Mouse (Mus musculus): Measurements from ENCODE around the gene Mfsd2a.

Gene Mfsd2a

DNA sequence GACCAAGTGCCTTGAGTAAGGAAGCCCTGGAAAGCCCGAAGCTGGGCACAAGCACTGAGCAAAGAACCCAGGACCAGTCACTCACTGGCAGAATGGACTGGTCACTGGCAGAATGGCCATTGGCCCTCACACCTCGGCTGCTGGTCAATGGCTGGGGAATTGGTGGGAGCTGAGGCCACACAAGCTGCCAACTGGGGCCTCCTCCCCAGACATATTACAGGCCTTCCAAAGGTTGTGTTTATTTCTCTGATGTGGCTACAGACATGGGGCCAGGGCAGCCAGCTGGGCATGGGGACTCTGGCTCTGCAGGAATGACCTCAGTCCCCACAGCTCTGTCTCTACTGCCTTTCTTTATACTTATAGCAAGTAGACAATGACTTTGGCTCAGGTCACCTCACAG lies 17.9 kb upstream of the Mfsd2a start:
- no peak for DNase-seq (ENCODE audit: low spot score)

DNA sequence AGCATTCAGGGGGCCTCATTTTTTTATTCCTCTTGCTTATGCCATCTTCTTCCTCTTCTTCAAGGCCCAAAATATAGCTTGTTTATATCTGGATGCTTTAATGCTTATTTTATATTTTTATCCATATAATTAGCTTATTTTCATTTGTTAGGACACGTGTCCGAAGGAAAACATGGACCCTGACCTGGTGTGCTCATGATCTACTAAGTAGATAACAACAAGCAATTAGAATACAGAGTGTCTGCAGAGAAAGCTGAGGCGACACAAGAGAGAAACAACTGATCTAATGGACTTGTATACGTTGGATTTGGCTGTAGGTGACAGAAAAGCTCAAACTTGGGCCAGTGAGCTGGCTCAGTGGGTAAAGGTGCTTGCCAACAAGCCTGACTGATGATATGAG lies 15.9 kb upstream of the Mfsd2a start:
- DNase-seq (ENCODE audit: low spot score) = no peak

DNA sequence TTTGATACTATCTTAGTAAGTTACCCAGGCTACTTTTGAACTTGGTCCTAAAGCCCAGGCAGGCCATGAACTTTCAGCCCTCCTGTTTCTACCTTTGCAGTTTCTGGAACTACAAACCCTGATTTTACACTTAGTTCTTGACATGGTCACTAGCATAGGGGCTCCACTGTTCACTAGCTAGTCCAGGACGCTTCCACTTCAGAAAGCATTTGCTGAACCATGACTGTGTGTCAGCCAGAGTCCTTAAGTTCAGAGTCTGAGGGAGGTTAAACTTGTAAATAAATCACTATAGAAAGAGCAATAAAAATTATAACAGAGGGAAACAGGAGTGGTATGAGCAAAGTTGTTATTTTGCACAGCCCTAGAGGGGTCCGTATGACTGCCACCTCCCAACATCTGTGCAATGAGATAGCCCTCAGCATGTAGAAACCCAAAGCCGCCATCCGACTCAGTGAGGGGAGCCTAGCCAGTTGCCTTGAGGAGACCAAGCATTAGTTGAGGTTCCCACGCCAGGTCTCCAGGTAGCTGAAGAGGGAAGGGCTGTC lies 14.1 kb upstream of the Mfsd2a start:
- DNase-seq (ENCODE audit: low spot score) = no peak

DNA sequence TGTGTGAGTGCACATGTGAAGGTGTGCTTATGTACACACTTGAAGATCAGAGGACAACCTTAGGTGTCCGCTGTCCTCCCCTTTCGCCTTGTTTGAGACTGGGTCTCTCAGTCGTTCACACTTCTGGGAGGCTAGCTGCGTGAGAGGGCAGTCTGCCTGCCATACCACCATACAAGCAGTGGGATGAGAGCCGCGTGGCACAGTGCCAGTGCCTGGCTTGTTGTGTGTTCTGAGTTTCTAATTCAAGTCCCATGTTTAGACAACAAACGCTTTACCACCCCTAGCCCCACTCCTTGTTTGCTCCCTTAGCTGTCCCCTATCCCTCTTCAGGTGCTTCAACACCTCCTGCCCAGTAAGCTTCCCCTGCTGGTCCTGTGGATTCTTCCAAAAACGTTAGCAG lies 11.1 kb upstream of the Mfsd2a start:
- no peak for DNase-seq (ENCODE audit: low spot score)

DNA sequence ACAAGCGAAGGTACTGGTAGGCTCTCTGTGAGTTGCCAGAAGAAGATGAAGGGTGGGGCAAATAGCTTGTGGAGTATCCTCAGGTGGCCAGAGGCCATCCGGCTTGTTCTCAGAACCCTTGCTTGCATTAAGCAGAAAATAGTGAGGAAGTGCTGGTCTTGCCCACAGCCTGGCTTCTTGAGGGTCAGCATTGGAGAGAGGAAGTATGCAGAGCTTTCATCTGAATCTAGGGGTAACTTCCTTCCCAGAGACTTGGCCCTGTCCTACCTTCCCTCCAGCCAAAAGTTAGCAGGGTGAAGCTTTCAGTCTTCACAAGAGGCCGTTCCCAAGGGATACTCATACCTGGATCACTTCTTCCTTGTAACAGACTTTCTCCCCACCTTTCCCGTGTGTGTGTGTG lies 10.7 kb upstream of the Mfsd2a start:
- DNase-seq (ENCODE audit: low spot score) = no peak

DNA sequence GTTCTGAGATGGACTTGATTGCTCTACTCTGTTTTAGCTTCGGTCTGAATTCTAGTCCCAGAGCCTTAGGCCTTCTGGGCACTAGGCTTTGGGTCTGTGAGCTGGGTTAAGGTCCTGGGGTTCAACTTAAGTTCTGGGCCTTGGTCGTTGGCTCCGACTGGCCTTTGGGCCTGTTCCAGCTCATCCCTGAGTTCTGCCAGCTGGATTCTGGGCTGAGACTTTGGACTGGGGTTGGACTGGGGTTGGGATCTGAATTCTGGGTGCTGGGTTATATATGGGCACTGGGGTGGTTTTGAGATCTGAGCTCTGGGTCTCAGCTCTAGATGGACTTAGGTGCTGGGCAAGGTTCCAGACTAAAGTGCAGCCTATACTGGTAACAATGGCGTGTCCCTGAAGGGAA lies 10.2 kb upstream of the Mfsd2a start:
- DNase-seq (ENCODE audit: low spot score) = no peak

DNA sequence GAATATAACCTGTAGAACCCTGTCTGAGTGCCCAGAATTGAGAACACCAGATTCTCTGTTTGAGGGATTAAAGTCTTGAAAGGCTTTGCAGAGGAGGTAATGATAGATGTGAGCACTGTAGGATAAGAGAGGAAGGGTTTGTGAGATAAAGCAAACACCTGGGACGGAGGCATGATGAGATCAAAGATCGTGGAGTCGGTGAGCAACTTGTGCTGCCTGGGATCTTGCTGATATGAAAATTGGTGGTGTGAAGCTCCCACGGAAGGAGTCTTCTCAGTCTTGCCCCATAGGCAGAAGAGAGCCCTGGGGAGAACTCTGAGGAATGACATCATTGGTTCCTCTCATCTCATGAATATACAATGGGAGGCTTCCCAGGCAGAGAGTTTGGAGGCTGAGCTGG lies 7.1 kb upstream of the Mfsd2a start:
- no peak for DNase-seq (ENCODE audit: low spot score)

DNA sequence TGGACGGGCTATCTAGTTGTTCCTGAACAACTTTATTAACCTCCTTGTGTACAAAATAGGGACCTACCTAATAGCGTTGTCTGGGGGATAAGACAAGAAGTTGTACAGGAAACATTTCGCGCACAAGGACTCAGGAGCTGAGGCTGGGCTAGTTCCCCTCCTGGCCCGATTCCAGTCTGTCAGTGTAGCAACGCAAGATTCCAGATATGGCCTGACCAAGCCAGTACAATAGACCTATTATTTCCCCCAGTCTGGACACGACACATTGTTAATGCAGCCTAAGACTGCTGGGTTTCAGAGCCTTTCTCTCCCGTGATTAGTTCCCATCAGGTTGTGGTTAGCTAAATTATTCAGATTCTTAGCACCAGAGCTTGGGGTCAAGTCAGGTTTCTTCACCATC lies 1.8 kb upstream of the Mfsd2a start:
- DNase-seq (ENCODE audit: low spot score) = peak; percentile 81

DNA sequence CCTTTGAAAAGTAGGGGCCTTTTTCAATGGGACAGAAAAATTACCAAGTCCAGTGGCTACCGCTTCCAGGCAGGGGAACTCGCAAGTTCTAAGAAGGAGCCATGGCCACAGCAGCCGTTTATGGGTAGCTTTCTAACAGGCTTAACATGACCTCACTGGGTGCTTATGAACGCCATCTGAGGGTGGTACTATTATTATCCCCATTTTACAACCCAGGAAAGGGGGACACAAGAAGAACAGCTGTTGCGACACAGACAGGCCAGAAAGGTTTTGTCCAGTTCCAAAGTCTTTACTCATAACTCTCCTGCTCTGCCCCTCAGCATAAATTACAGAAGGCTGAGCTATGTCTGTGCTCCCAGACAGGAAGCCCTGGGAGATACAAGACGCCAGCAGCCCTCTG lies 601 bp upstream of the Mfsd2a start:
- DNase-seq (ENCODE audit: low spot score) = no peak

DNA sequence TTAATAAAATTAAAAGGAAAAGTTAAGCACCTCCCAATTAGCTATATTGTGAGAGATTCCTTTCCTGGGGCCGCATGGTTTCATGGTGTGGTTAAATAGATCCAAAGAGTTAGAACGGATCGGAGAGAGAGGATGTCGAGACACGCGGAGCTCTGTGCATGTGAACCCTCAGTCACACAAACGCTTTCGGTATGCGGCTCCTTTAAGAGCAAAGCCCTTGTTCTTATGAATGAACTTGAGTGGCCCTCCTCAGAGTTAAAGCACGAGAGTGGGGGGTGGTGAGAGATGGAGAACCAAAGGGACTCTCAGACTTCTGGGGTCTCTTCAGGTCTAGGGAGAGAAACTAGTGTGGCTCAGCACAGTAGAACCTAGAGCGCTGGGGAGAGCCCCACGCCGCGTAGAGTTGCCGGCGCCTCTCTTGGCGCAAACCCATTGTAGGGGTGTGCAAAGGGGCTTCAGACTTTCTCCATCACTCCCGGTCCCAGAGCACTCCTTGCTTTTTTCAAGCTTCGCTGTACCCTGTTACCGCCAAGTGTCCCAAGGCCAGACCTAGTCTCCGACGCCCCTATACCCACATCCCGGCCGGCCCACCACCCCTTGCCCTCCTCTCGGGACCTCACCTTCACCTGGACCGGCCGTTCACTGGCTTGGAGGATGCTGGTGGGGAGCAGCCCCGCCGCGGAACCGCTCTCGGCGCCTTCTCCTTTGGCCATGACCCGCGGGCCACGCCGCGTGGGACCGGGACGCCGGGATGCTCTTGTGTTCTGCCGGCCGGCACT lies 478 bp downstream of the Mfsd2a start:
- no peak for DNase-seq (ENCODE audit: low spot score)

DNA sequence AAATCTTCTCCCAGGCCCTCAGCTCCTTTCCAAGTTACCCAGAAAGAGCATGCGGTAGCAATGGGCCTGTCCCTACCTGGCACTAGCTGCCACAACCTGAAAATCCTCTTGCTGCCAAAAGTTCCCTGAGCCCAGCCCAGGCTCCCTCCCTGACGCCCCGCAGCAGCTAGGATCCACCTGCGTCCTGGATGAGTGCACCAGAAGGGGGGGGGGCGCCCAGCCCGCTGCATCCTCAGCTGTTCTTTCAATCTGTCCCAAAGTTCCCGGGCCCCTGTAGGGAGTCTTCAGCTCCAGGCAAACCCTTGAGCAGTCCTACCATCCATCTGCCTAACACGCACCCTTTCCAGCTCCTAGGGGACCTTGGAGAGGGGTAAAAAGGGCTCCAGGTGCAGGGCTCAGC lies 1.2 kb downstream of the Mfsd2a start:
- DNase-seq (ENCODE audit: low spot score) = no peak

DNA sequence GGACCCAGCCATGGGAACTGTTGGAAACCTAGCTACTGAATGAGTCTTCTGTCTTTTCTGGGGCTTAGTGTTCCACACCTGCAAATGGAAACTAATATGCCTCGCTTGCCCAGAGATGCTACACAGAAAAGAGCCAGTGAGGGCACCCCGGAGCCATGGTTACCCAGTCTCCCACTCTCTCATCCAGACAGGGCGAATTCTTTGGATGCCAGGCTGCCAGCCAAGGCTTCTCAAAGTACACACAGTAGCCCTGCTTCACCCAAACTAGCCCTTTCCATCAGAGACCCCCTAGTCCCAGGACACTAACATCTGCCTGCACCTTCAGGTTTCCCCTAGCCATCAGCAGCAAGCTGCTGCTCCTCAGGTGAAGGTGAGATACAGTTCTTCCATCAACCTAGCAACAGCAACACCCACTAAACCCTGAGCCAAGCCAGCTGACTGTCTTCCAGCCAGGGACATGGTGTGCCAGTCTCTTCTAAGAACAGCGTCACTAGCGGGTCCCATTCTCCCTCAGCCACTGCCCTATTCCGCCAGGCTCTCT lies 2.4 kb downstream of the Mfsd2a start:
- no peak for DNase-seq (ENCODE audit: low spot score)

DNA sequence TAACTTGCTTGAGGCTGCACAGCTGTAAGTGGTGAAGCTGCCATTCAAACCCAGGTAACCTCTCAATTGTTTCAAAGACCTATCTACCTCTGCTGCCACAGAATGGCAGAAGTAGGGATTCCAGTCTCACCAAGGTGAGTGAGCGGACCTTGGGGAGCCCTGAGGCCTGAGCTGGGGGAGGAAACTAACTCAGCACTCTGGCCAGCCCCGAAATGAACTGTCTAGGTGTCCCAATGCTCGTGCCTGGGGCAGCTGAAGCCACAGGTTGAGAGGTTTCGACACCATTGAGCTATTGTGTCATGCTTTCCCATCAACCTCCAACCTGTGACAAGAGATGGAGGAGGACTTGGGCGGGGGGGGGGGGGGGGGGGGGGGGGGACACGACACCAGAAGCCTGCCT lies 4.7 kb downstream of the Mfsd2a start:
- DNase-seq (ENCODE audit: low spot score) = no peak

DNA sequence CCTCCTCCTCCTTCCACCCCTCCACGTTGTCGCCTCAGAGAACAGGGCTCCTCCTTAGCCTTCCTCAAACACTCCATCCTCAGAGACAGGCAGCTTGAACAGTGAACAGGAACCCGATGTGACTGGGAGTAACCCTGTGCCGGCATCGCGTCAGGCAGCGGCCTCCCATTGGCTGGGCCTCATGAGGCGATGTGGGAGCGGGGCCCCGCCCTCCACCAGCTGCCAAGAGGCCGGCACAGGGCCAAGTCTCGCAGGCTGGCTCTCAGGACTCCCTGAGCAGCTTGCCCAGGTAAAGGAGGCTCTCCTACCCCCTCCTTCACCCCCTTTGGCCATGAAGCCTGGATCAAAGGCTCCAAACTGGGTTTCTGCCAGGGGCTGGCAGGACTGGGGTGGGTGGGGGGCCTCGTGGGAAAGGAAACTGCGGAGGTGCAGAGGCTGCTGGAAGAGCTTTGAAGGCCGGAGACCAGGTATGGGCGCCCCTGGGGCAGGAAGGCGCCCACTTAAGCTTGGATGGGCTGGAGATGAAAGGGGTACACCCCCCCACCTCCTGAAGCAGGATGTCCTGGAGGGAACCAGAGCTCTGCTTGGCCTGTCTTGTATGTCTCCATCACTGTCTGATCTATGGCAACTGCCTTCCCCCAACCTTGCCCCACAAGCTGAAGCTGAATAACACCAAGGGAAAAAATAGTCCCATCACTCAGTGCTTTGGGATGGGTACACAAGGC lies 5.4 kb downstream of the Mfsd2a start:
- DNase-seq (ENCODE audit: low spot score) = peak; percentile 93

DNA sequence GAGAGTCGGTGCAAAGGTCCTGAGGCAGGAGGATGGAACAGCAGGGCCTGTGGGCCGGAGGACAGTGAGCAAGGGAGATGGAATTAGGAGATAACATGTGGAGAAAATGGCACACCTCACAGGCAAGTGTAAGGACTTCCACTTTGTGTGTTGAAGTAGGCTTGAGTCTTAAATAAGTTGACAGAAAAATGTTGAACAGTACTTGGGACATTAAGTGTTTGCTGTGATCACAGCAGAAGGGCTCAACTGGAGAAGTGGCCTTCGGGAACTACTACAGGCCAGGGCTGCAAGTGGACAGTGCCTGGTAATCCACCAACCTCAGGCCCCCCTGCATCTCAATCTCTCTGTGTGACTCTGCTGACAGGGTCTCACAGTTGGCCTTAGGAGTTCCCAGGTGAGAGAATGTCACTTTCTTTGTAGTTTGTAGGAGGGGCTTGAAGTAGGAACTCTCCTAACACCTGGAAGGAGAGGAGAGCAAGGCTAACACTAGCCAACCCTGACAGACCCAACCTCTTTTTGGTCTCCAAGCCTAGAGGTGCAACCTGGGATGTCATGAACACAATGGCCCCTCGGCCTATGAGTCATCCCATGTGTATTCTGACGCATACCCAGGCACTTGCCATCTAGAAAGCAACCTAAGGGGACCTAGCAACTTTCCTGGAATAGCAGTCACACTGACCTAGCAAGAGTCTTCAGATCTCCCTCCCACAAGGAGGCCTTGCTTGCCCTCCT lies 6.1 kb downstream of the Mfsd2a start:
- DNase-seq (ENCODE audit: low spot score) = no peak

DNA sequence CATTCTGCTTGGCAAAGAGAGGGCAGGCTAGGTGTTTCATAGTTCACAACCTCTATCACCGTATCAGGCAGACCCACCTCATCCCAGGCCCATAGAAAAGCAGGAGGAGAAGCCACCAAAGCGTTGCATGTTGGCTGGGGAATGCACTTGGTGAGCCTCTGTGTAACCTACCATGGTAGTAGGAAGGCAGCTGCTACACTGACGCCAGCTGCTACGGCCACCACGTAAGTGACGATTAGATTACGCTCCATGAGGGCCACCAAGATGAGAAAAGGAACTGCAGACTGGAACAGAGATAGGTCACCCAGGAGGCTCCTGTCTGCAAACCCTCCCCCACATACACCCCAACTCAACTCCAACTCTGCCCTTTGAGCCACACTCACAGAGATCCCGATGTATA lies 11.9 kb downstream of the Mfsd2a start:
- DNase-seq (ENCODE audit: low spot score) = no peak

DNA sequence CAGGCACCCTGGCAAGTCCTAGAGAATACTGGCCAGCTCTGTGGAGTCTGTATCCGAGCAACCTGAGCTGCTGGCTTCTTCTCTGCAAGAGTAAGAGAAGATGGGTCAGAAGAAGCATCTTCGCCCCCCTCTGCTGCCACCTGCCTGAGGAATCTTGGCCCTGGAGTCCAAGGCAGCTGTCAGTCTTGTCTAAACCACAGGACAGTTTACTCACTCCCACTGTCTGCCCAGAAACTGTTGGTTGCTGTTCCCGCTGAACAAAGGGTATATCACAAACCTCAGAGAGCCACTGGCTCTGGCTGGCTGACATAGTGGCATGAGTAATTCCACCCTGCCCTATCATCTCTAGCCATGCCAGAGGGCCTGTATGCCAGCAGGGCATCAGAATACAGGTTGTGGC lies 13.8 kb downstream of the Mfsd2a start:
- no peak for DNase-seq (ENCODE audit: low spot score)

DNA sequence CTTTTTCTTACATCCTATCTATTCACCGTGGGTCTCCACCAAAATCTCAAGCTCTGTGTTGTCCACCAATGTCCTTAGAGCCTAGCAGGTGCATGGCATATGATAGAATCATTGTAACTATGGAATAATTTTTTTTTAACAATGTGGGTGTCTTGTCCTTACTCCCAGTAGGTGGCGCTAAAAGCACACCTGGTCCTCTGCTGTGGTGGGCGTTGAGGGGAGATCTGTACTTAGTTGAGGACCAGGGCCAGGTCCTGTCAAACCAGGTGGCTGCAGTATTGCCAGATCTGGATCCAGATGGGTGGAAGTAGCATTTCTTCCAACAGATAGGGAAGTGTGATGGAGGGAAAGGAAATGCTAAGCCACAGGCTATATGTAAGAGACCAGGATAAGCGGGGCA lies 16.6 kb downstream of the Mfsd2a start:
- DNase-seq (ENCODE audit: low spot score) = no peak

DNA sequence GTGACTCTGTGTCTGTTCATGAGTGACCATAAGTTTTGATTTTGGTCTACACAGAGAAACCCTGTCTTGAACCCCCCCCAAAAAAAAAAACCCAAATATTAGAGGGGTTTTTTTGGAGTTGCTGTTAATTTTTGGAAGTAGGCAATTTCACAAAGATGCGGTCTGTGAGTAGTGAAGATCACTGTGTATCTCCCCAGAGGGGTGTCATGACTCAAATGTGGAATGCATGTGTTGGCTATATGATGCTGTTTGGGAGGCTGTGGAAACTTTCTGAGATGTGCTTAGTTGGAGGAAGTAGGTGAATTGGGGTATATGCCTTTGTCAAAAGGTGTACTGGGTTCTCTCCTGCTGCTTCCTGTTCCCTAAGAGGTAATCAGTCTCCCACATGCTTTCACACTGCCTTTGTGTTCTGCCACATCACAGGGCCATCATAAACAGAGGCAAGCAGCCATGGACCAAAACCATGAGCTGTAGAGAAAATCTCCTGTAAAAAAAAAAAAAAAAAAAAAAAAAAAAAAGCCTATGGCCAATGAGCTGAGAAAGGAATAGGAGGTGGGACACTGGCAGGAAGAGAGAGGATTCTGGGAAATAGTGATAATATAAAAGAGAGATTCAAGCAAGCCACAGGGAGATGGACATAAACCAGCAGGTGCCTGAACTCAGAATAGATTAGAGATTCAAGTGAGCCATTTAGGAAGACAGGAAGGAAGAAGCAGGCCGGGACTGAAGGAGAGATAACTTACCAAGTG lies 21.8 kb downstream of the Mfsd2a start:
- no peak for DNase-seq (ENCODE audit: low spot score)

DNA sequence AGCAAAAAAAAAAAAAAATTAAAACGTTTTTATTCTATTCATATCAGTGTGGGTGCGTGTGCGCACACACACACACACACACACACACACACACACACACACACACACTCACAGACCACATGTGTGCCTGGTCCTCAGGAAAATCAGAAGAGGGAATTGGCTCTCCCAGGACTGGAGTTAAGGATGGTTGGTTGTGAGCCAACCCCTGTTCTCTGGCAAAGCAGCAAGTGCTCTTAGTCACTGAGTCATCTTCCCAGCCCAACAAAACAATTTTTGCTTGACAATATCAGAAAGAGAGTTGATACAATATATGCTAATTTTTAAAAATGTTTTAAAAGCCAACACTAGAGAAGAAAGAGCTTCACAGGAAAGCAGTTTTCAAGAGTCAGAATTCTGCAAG lies 23.5 kb downstream of the Mfsd2a start:
- DNase-seq (ENCODE audit: low spot score) = no peak

DNA sequence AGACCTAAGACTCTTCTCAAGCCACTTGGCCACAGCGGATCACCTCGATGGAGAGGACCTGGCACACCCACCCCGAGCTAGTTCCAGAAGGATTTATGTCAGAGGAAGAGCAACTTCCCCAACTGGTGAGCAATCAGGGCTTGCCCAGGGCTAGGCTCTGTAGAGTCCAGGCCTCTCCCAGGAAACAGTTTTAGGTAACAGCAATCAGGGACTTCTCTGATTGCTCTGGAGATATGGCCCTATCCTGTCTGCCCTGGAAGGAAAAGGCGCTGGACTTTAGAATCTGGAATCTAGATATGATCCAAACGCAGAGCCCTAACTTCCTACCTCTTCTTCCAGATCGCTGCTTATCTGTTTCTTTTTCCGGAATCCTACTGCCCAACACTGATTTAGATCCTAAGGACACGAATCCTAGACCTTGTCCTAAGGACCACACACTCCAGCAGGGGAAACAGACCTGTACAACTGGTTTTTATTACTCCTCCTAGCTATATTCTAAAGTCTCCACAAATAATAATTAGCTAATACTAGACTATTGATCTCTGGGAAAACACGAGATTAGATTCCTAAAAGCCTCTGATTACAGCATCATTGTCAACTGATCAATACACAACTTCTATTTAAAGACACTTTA lies 25.4 kb downstream of the Mfsd2a start:
- DNase-seq (ENCODE audit: low spot score) = no peak

Data from testis, postnatal 10 days (tissue).